Mouse (Mus musculus): ENCODE results near the gene Ino80d. TPM values are rescaled to one million over a fixed set of nuclear protein-coding genes. Genes with fewer than 3 reads are reported as not detected.

Gene Ino80d
- polyA plus RNA-seq, 1 experiment from 2014 or later, result 13.5 TPM

- peaks cover 55% of the 10 kb centered on the region for H3K36me3 ChIP-seq (replicated peaks; ENCODE audit: control insufficient read depth, insufficient read depth)
- no peaks in the 10 kb centered on the region for H3K4me1 ChIP-seq (replicated peaks; ENCODE audit: control insufficient read depth, insufficient read depth, low read length)
- no peak overlapping the region for H3K27ac ChIP-seq
- H3K4me3 ChIP-seq (replicated peaks; ENCODE audit: low read length), result no peak overlapping the region
- 91% methylated on average over 3 of the region's 3 CpGs for WGBS
- H3K9me3 ChIP-seq (ENCODE audit: control insufficient read depth, low read length), result no peaks in the 10 kb centered on the region
- ATAC-seq (ENCODE audit: low FRiP score) (no peak), DNase-seq (ENCODE audit: low spot score) (no peak)
- H3K27me3 ChIP-seq (ENCODE audit: control insufficient read depth, insufficient read depth, low read length), result no peaks in the 10 kb centered on the region
- no peak overlapping the region for H3K4me2 ChIP-seq (replicated peaks)
- no peak overlapping the region for H3K9ac ChIP-seq
Measured at GRCm38 (mm10) chr1:63126206-63126605, 11.7 kb upstream of the Ino80d start.

GRCm38 (mm10) chr1:63123823-63124450 lies 9.5 kb upstream of the Ino80d start:
- no peak overlapping the region for H3K4me2 ChIP-seq (replicated peaks)
- ATAC-seq (ENCODE audit: low FRiP score) (no peak), DNase-seq (ENCODE audit: low spot score) (no peak)
- H3K9me3 ChIP-seq (ENCODE audit: control insufficient read depth, low read length), result no peaks in the 10 kb centered on the region
- H3K4me1 ChIP-seq (replicated peaks; ENCODE audit: control insufficient read depth, insufficient read depth, low read length), result no peaks in the 10 kb centered on the region
- 73% methylated on average over 6 of the region's 6 CpGs for WGBS
- H3K27me3 ChIP-seq (ENCODE audit: control insufficient read depth, insufficient read depth, low read length), result no peaks in the 10 kb centered on the region
- H3K9ac ChIP-seq, result no peak overlapping the region
- peaks cover 71% of the 10 kb centered on the region for H3K36me3 ChIP-seq (replicated peaks; ENCODE audit: control insufficient read depth, insufficient read depth)
- H3K27ac ChIP-seq, result no peak overlapping the region
- H3K4me3 ChIP-seq (replicated peaks; ENCODE audit: low read length), result no peak overlapping the region

- ATAC-seq (ENCODE audit: low FRiP score) (no peak), DNase-seq (ENCODE audit: low spot score) (no peak)
- Histone ChIP-seq H3K4me2 (replicated peaks) (no peak overlapping the region), H3K36me3 (replicated peaks; ENCODE audit: control insufficient read depth, insufficient read depth) (peaks cover 73% of the 10 kb centered on the region), H3K4me1 (replicated peaks; ENCODE audit: control insufficient read depth, insufficient read depth, low read length) (no peaks in the 10 kb centered on the region; the same call in 1 of the 2 replicates), H3K27me3 (ENCODE audit: control insufficient read depth, insufficient read depth, low read length) (no peaks in the 10 kb centered on the region), H3K4me3 (replicated peaks; ENCODE audit: low read length) (no peak overlapping the region), H3K9me3 (ENCODE audit: control insufficient read depth, low read length) (no peaks in the 10 kb centered on the region), H3K27ac (no peak overlapping the region), H3K9ac (no peak overlapping the region)
- WGBS, result 92% methylated on average over 6 of the region's 6 CpGs
Measured at GRCm38 (mm10) chr1:63122005-63122404, 7.5 kb upstream of the Ino80d start.

GRCm38 (mm10) chr1:63120382-63120781 lies 5.9 kb upstream of the Ino80d start:
- H3K9me3 ChIP-seq (ENCODE audit: control insufficient read depth, low read length), result no peaks in the 10 kb centered on the region
- H3K9ac ChIP-seq, result no peak overlapping the region
- no peak overlapping the region for H3K4me3 ChIP-seq (replicated peaks; ENCODE audit: low read length)
- no peak for DNase-seq (ENCODE audit: low spot score)
- ATAC-seq (ENCODE audit: low FRiP score), result no peak
- H3K27me3 ChIP-seq (ENCODE audit: control insufficient read depth, insufficient read depth, low read length), result no peaks in the 10 kb centered on the region
- no peak overlapping the region for H3K27ac ChIP-seq
- H3K36me3 ChIP-seq (replicated peaks; ENCODE audit: control insufficient read depth, insufficient read depth), result peaks cover 61% of the 10 kb centered on the region
- 97% methylated on average over 2 of the region's 2 CpGs for WGBS
- no peak overlapping the region for H3K4me2 ChIP-seq (replicated peaks)
- H3K4me1 ChIP-seq (replicated peaks; ENCODE audit: control insufficient read depth, insufficient read depth, low read length), result peaks cover 12% of the 10 kb centered on the region

GRCm38 (mm10) chr1:63119675-63120074 lies 5.2 kb upstream of the Ino80d start:
- Histone ChIP-seq H3K9me3 (ENCODE audit: control insufficient read depth, low read length) (no peaks in the 10 kb centered on the region), H3K4me3 (replicated peaks; ENCODE audit: low read length) (no peak overlapping the region), H3K36me3 (replicated peaks; ENCODE audit: control insufficient read depth, insufficient read depth) (peaks cover 57% of the 10 kb centered on the region), H3K27me3 (ENCODE audit: control insufficient read depth, insufficient read depth, low read length) (no peaks in the 10 kb centered on the region), H3K4me1 (replicated peaks; ENCODE audit: control insufficient read depth, insufficient read depth, low read length) (peaks cover 16% of the 10 kb centered on the region), H3K4me2 (replicated peaks) (no peak overlapping the region), H3K9ac (no peak overlapping the region), H3K27ac (no peak overlapping the region)
- DNase-seq (ENCODE audit: low spot score) (no peak), ATAC-seq (ENCODE audit: low FRiP score) (no peak)
- WGBS, result 91% methylated on average over 4 of the region's 4 CpGs

GRCm38 (mm10) chr1:63115540-63115939 lies 1.1 kb upstream of the Ino80d start:
- Histone ChIP-seq H3K27me3 (ENCODE audit: control insufficient read depth, insufficient read depth, low read length) (no peaks in the 10 kb centered on the region), H3K36me3 (replicated peaks; ENCODE audit: control insufficient read depth, insufficient read depth) (peaks cover 19% of the 10 kb centered on the region), H3K9ac (peak overlapping the region; percentile 100), H3K4me1 (replicated peaks; ENCODE audit: control insufficient read depth, insufficient read depth, low read length) (peaks cover 28% of the 10 kb centered on the region), H3K4me3 (replicated peaks; ENCODE audit: low read length) (peak overlapping the region; percentile 93), H3K27ac (peak overlapping the region; percentile 97), H3K9me3 (ENCODE audit: control insufficient read depth, low read length) (no peaks in the 10 kb centered on the region), H3K4me2 (replicated peaks) (peak overlapping the region; percentile 81)
- ATAC-seq (ENCODE audit: low FRiP score), result no peak
- DNase-seq (ENCODE audit: low spot score), result no peak
- WGBS, result 70% methylated on average over 3 of the region's 3 CpGs

GRCm38 (mm10) chr1:63115096-63115495 lies 629 bp upstream of the Ino80d start:
- 16% methylated on average over 4 of the region's 4 CpGs for WGBS
- peak overlapping the region; percentile 81 for H3K4me2 ChIP-seq (replicated peaks)

GRCm38 (mm10) chr1:63113274-63114135 lies 962 bp downstream of the Ino80d start:
- Histone ChIP-seq H3K9ac (peak overlapping the region; percentile 100), H3K36me3 (replicated peaks; ENCODE audit: control insufficient read depth, insufficient read depth) (peaks cover 4% of the 10 kb centered on the region), H3K4me2 (replicated peaks) (peak overlapping the region; percentile 81), H3K9me3 (ENCODE audit: control insufficient read depth, low read length) (no peaks in the 10 kb centered on the region), H3K27me3 (ENCODE audit: control insufficient read depth, insufficient read depth, low read length) (no peaks in the 10 kb centered on the region), H3K27ac (peak overlapping the region; percentile 97), H3K4me3 (replicated peaks; ENCODE audit: low read length) (peak overlapping the region; percentile 93), H3K4me1 (replicated peaks; ENCODE audit: control insufficient read depth, insufficient read depth, low read length) (peaks cover 32% of the 10 kb centered on the region)
- DNase-seq (ENCODE audit: low spot score) (no peak), ATAC-seq (ENCODE audit: low FRiP score) (peak; percentile 56)
- WGBS, result under 1% methylated on average over 64 of the region's 92 CpGs

More at GRCm38 (mm10) chr1:63115096-63115495, 629 bp upstream of the Ino80d start:
- no peak for DNase-seq (ENCODE audit: low spot score)
- no peaks in the 10 kb centered on the region for H3K27me3 ChIP-seq (ENCODE audit: control insufficient read depth, insufficient read depth, low read length)
- no peaks in the 10 kb centered on the region for H3K9me3 ChIP-seq (ENCODE audit: control insufficient read depth, low read length)
- peaks cover 14% of the 10 kb centered on the region for H3K36me3 ChIP-seq (replicated peaks; ENCODE audit: control insufficient read depth, insufficient read depth)
- peak overlapping the region; percentile 100 for H3K9ac ChIP-seq
- peaks cover 32% of the 10 kb centered on the region for H3K4me1 ChIP-seq (replicated peaks; ENCODE audit: control insufficient read depth, insufficient read depth, low read length)
- H3K4me3 ChIP-seq (replicated peaks; ENCODE audit: low read length), result peak overlapping the region; percentile 93
- no peak for ATAC-seq (ENCODE audit: low FRiP score)
- H3K27ac ChIP-seq, result peak overlapping the region; percentile 97

- 4% methylated on average over 11 of the region's 11 CpGs for WGBS
- H3K4me3 ChIP-seq (replicated peaks; ENCODE audit: low read length), result peak overlapping the region; percentile 93
- DNase-seq (ENCODE audit: low spot score) (no peak), ATAC-seq (ENCODE audit: low FRiP score) (no peak)
- H3K9ac ChIP-seq, result peak overlapping the region; percentile 100
- no peaks in the 10 kb centered on the region for H3K9me3 ChIP-seq (ENCODE audit: control insufficient read depth, low read length)
- H3K4me1 ChIP-seq (replicated peaks; ENCODE audit: control insufficient read depth, insufficient read depth, low read length), result peaks cover 32% of the 10 kb centered on the region
- H3K4me2 ChIP-seq (replicated peaks), result peak overlapping the region; percentile 81
- H3K27me3 ChIP-seq (ENCODE audit: control insufficient read depth, insufficient read depth, low read length), result no peaks in the 10 kb centered on the region
- H3K27ac ChIP-seq, result peak overlapping the region; percentile 97
- no peaks in the 10 kb centered on the region for H3K36me3 ChIP-seq (replicated peaks; ENCODE audit: control insufficient read depth, insufficient read depth)
Measured at GRCm38 (mm10) chr1:63112865-63113261, 1.6 kb downstream of the Ino80d start.
